Mouse (Mus musculus) kidney, embryonic 14.5 days (tissue): ENCODE results near the gene Zfp971. TPM values are rescaled to one million over a fixed set of nuclear protein-coding genes. Genes with fewer than 3 reads are reported as not detected.
A peak's percentile ranks its signal among the peaks of the same experiment; 100 is the strongest.
"Not testable (repeated sequence)": the region's sequence is repeated elsewhere in the genome, so short reads cannot be mapped to it uniquely, and the experiment has no call there.

Experiments used
- ATAC-seq: fragments of 200-750 bp; cut with Nextera tagmentation; 2 replicates; pipeline ENCODE4 v1.8.0; 2017; ENCODE audit warnings: moderate number of reproducible peaks, mild to moderate bottlenecking, moderate TSS enrichment, moderate library complexity; ENCODE audit not compliant: low FRiP score, low TSS enrichment
- H3K27ac ChIP-seq: fragments of 300-500 bp; sonication (generic); 2 replicates; pipeline ENCODE4 v1.5.1; 2014; ENCODE audit warnings: low read depth, mild to moderate bottlenecking, low read length, moderate library complexity, mixed read lengths
- H3K27me3 ChIP-seq: fragments of 300-500 bp; sonication (generic); 2 replicates; pipeline ENCODE4 v1.6.1; 2014; ENCODE audit warnings: mild to moderate bottlenecking, low read length; ENCODE audit not compliant: control insufficient read depth, insufficient read depth
- H3K36me3 ChIP-seq: fragments of 300-500 bp; sonication (generic); 2 replicates; pipeline ENCODE4 v1.6.1; 2014; ENCODE audit warnings: low read length, mixed read lengths; ENCODE audit not compliant: control insufficient read depth, insufficient read depth
- H3K4me1 ChIP-seq: fragments of 300-500 bp; sonication (generic); 2 replicates; pipeline ENCODE4 v1.6.1; 2014; ENCODE audit warnings: low read length, mixed read lengths; ENCODE audit not compliant: control insufficient read depth, insufficient read depth
- H3K4me2 ChIP-seq: fragments of 300-500 bp; sonication (generic); replicated peaks from 2 replicates; pipeline ENCODE4 v1.6.1; 2014; ENCODE audit warnings: low read depth, mild to moderate bottlenecking, low read length
- H3K4me3 ChIP-seq: fragments of 300-500 bp; sonication (generic); 2 replicates; pipeline ENCODE4 v1.5.1; 2014; ENCODE audit warnings: mild to moderate bottlenecking, low read length
- H3K9ac ChIP-seq: fragments of 300-500 bp; sonication (generic); 2 replicates; pipeline ENCODE4 v1.6.1; 2014; ENCODE audit warnings: low read depth, mild to moderate bottlenecking, low read length, moderate library complexity
- H3K9me3 ChIP-seq: fragments of 300-500 bp; sonication (generic); 2 replicates; pipeline ENCODE4 v1.6.1; 2016; ENCODE audit warnings: low read length; ENCODE audit not compliant: control insufficient read depth
- WGBS: fragments of 180-500 bp; shearing (Covaris S2); extraction: QIAGEN DNeasy Blood & Tissue Kit; methylation state at CpG from one replicate; pipeline ENCODE4 v1.1.7; 2014; 5-methylcytosine and 5-hydroxymethylcytosine counted together
- polyA plus RNA-seq: library from polyadenylated mRNA; unstranded; fragments of >200 nt; fragmentation: Nextera tagmentation; extraction: Ambion mirVana; gene quantifications from 2 replicates; pipeline ENCODE4 v1.2.1, GENCODE M21; 2014

Zfp971 gene
- 12.5 and 17.0 TPM in 2 replicates for polyA plus RNA-seq

DNA sequence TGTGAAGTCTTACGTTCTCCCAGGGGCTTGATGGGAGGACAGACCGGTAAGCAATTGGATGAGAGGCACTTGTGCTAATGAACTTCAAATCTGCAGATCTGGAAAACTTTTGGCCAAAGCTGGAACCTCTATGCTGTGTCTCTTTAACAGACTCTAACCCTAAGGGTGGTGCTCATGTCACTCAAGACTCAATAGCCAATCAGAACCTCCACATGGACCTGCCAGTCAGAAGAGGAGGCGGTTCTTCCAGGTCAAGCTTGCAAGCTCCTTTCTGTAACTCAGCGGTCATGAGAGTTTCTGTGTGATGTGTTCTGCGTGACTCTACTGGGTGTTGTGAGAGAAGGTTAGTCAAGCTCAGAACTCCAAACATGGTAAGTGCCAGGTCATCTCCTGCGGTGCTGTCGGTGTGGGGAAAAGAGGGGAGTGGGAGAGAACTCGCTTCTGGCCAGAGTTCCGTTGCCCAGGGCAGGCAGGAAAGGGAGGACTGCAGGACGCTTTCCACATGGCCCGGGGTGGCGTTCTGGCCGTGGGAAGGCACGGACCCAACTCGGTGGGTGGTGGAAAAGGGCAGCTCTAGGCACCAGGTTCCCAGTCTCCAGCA, at the start of gene Zfp971:
Zfp971 (plus strand) TSS at position 274 of the 601 bp plus-strand sequence.
- not testable (repeated sequence) for H3K27me3 ChIP-seq, ATAC-seq, H3K27ac ChIP-seq, H3K9me3 ChIP-seq, H3K4me1 ChIP-seq, H3K36me3 ChIP-seq
- Histone ChIP-seq H3K4me2 (peak within 1 kb of the TSS; percentile 40), H3K9ac (peak within 1 kb of the TSS; percentile 50; the same call in 1 of the 2 replicates), H3K4me3 (peak within 1 kb of the TSS; percentile 50)
- WGBS: under 1% methylated on average over 13 of the region's 15 CpGs

- not testable (repeated sequence) for H3K9ac ChIP-seq, H3K4me1 ChIP-seq, H3K36me3 ChIP-seq, H3K9me3 ChIP-seq, H3K27me3 ChIP-seq, H3K4me3 ChIP-seq, H3K27ac ChIP-seq, ATAC-seq, H3K4me2 ChIP-seq
- 78% methylated on average over 6 of the region's 7 CpGs for WGBS
Observed at GRCm38 (mm10) chr2:177974814-177975213, 48.3 kb upstream of the Zfp971 start.

DNA sequence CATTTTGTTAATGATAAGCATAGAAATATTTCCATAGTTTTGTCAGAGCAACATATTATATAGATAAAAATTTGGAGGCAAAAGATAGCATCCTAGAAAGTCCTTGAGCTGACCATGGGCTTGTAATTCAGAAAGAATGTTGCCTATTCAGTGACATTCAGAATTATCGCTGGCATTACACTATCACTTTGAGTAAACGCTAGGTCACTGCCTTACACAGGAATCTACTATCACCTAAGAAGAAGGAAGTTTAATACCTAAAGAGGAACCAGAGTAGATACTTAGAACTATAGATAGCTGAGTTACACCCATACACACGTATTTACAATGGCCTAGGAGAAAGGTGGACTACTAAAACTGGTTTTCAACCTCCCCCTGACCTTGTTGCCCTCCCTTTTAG, 3.6 kb upstream of the Zfp971 start:
- not testable (repeated sequence) for H3K4me2 ChIP-seq, ATAC-seq, H3K9me3 ChIP-seq, H3K9ac ChIP-seq, H3K27ac ChIP-seq, H3K4me1 ChIP-seq, H3K27me3 ChIP-seq, H3K36me3 ChIP-seq, H3K4me3 ChIP-seq
- 76% methylated on average over 3 of the region's 3 CpGs for WGBS

DNA sequence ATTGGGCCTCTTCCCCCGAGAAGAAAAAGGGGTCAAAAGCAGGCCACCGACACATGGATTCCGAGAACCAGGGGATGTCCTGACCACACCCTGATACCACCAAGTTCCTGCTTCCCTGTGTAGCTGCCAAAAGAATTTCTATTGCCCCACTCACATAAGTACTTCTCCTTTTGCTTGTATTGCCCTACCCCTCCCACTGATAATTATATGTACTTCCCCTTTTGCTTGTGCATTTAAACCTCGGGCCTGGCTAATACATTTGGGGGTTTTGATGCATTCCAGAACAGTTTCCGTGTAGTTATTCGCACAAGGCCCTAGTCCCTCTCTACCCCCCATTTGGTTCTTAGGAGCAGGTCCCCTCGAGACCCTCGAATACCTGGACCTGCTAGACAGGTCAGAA, 2.3 kb upstream of the Zfp971 start:
- H3K4me2 ChIP-seq, H3K27ac ChIP-seq, H3K4me1 ChIP-seq, H3K9ac ChIP-seq, H3K27me3 ChIP-seq, ATAC-seq, H3K36me3 ChIP-seq, H3K4me3 ChIP-seq, H3K9me3 ChIP-seq: not testable (repeated sequence)
- WGBS: 79% methylated on average over 8 of the region's 8 CpGs

GRCm38 (mm10) chr2:178023861-178024260, 777 bp downstream of the Zfp971 start:
- Histone ChIP-seq H3K4me3 (peak overlapping the region; percentile 50), H3K4me2 (peak overlapping the region; percentile 40), H3K9ac (peak overlapping the region; percentile 50; the same call in 1 of the 2 replicates)
- 21% methylated on average over 2 of the region's 2 CpGs for WGBS
- not testable (repeated sequence) for H3K27me3 ChIP-seq, ATAC-seq, H3K4me1 ChIP-seq, H3K27ac ChIP-seq, H3K9me3 ChIP-seq, H3K36me3 ChIP-seq

- H3K4me3 ChIP-seq, H3K27ac ChIP-seq, H3K36me3 ChIP-seq, H3K4me2 ChIP-seq, H3K4me1 ChIP-seq, ATAC-seq, H3K9me3 ChIP-seq, H3K27me3 ChIP-seq, H3K9ac ChIP-seq: not testable (repeated sequence)
- WGBS: 91% methylated on average over 2 of the region's 3 CpGs
Observed at GRCm38 (mm10) chr2:178027601-178028000, 4.5 kb downstream of the Zfp971 start.

GRCm38 (mm10) chr2:178058195-178058594, 35.1 kb downstream of the Zfp971 start:
- Histone ChIP-seq H3K27ac (no peak overlapping the region), H3K9me3 (no peaks in the 10 kb centered on the region), H3K36me3 (no peaks in the 10 kb centered on the region), H3K4me1 (no peaks in the 10 kb centered on the region), H3K4me2 (no peak overlapping the region), H3K4me3 (no peak overlapping the region), H3K27me3 (no peaks in the 10 kb centered on the region), H3K9ac (no peak overlapping the region)
- WGBS: 14% methylated on average over 1 of the region's 1 CpGs
- no peak for ATAC-seq

GRCm38 (mm10) chr2:178078166-178078717, 55.2 kb downstream of the Zfp971 start, which contains the start of gene Zfp931:
Gene Zfp931, minus strand, starts transcription at chr2:178078476.
- not testable (repeated sequence) for H3K27ac ChIP-seq, ATAC-seq, H3K27me3 ChIP-seq, H3K9me3 ChIP-seq, H3K36me3 ChIP-seq, H3K4me1 ChIP-seq
- Histone ChIP-seq H3K4me2 (peak within 1 kb of the TSS; percentile 32; the same call in 1 of the 2 replicates), H3K4me3 (peak within 1 kb of the TSS; percentile 39), H3K9ac (peak within 1 kb of the TSS; percentile 34; the same call in 1 of the 2 replicates)
- WGBS: 0% methylated on average over 2 of the region's 14 CpGs
